Mouse (Mus musculus) intestine, embryonic 16.5 days (tissue): ENCODE measurements around the gene Dlgap4. TPM values are rescaled to one million over a fixed set of nuclear protein-coding genes. Genes with fewer than 3 reads are reported as not detected.

Experiments
- ATAC-seq: fragments of 200-750 bp; cut with Nextera tagmentation; 2 replicates; pipeline ENCODE4 v1.8.0; 2017; ENCODE audit warnings: moderate TSS enrichment, moderate library complexity
- H3K27ac ChIP-seq: fragments of 300-500 bp; sonication (generic); 2 replicates; pipeline ENCODE4 v1.5.1; 2014; ENCODE audit warnings: mild to moderate bottlenecking, low read length
- H3K27me3 ChIP-seq: fragments of 300-500 bp; sonication (generic); replicated peaks from 2 replicates; pipeline ENCODE4 v1.6.1; 2014; ENCODE audit warnings: low read length, control low read depth, mixed read lengths; ENCODE audit not compliant: control insufficient read depth, insufficient read depth
- H3K36me3 ChIP-seq: fragments of 300-500 bp; sonication (generic); 2 replicates; pipeline ENCODE4 v1.6.1; 2014; ENCODE audit warnings: low read length, control low read depth; ENCODE audit not compliant: control insufficient read depth, insufficient read depth
- H3K4me1 ChIP-seq: fragments of 300-500 bp; sonication (generic); 2 replicates; pipeline ENCODE4 v1.6.1; 2014; ENCODE audit warnings: low read length, control low read depth, mixed read lengths; ENCODE audit not compliant: control insufficient read depth, insufficient read depth
- H3K4me2 ChIP-seq: fragments of 300-500 bp; sonication (generic); 2 replicates; pipeline ENCODE4 v1.6.1; 2014; ENCODE audit warnings: low read depth, low read length, control low read depth
- H3K4me3 ChIP-seq: fragments of 300-500 bp; sonication (generic); 2 replicates; pipeline ENCODE4 v1.5.1; 2014; ENCODE audit warnings: mild to moderate bottlenecking, low read length
- H3K9ac ChIP-seq: fragments of 300-500 bp; sonication (generic); 2 replicates; pipeline ENCODE4 v1.6.1; 2014; ENCODE audit warnings: low read depth, low read length
- H3K9me3 ChIP-seq: fragments of 300-500 bp; sonication (generic); 2 replicates; pipeline ENCODE4 v1.6.1; 2016; ENCODE audit warnings: low read length, control low read depth; ENCODE audit not compliant: control insufficient read depth
- WGBS: fragments of 180-500 bp; shearing (Covaris S2); extraction: QIAGEN DNeasy Blood & Tissue Kit; methylation state at CpG from one replicate; pipeline ENCODE4 v1.1.7; 2014; 5-methylcytosine and 5-hydroxymethylcytosine counted together
- polyA plus RNA-seq: library from polyadenylated mRNA; unstranded; fragments of >200 nt; fragmentation: Nextera tagmentation; extraction: Ambion mirVana; gene quantifications from 2 replicates; pipeline ENCODE4 v1.2.1, GENCODE M21; 2015

The Dlgap4 gene
- polyA plus RNA-seq, 1 experiment from 2014 or later = 52.6 TPM

GRCm38 (mm10) chr2:156626119-156626518 is 12.6 kb downstream of the Dlgap4 start:
- H3K4me3 ChIP-seq = no peak overlapping the region
- no peak overlapping the region for H3K27ac ChIP-seq
- no peaks in the 10 kb centered on the region for H3K27me3 ChIP-seq
- H3K4me1 ChIP-seq = no peaks in the 10 kb centered on the region
- WGBS = 84% methylated on average over 9 of the region's 9 CpGs
- H3K9ac ChIP-seq = no peak overlapping the region
- peaks cover 3% of the 10 kb centered on the region; the same call in 1 of the 2 replicates for H3K9me3 ChIP-seq
- H3K36me3 ChIP-seq = no peaks in the 10 kb centered on the region
- no peak for ATAC-seq
- no peak overlapping the region for H3K4me2 ChIP-seq

- Histone ChIP-seq H3K9ac (no peak overlapping the region), H3K36me3 (no peaks in the 10 kb centered on the region), H3K4me3 (no peak overlapping the region), H3K4me2 (no peak overlapping the region), H3K27me3 (no peaks in the 10 kb centered on the region), H3K9me3 (peaks cover 3% of the 10 kb centered on the region; the same call in 1 of the 2 replicates), H3K4me1 (no peaks in the 10 kb centered on the region), H3K27ac (no peak overlapping the region)
- ATAC-seq = no peak
- WGBS = 75% methylated on average over 8 of the region's 8 CpGs
These were observed 13.0 kb downstream of the Dlgap4 start for GRCm38 (mm10) chr2:156626544-156626943.

GRCm38 (mm10) chr2:156627917-156628316 is 14.4 kb downstream of the Dlgap4 start:
- Histone ChIP-seq H3K36me3 (no peaks in the 10 kb centered on the region), H3K9me3 (peaks cover 3% of the 10 kb centered on the region; the same call in 1 of the 2 replicates), H3K9ac (no peak overlapping the region), H3K27me3 (no peaks in the 10 kb centered on the region), H3K4me3 (no peak overlapping the region), H3K27ac (no peak overlapping the region), H3K4me2 (no peak overlapping the region), H3K4me1 (no peaks in the 10 kb centered on the region)
- ATAC-seq = no peak
- WGBS = 59% methylated on average over 17 of the region's 17 CpGs

GRCm38 (mm10) chr2:156630288-156630687 is 16.8 kb downstream of the Dlgap4 start:
- Histone ChIP-seq H3K36me3 (no peaks in the 10 kb centered on the region), H3K4me2 (no peak overlapping the region)
- 63% methylated on average over 1 of the region's 1 CpGs for WGBS

GRCm38 (mm10) chr2:156632721-156633120 is 19.2 kb downstream of the Dlgap4 start:
- Histone ChIP-seq H3K9me3 (peaks cover 3% of the 10 kb centered on the region; the same call in 1 of the 2 replicates), H3K4me3 (no peak overlapping the region), H3K36me3 (no peaks in the 10 kb centered on the region), H3K27me3 (no peaks in the 10 kb centered on the region), H3K4me2 (no peak overlapping the region), H3K9ac (no peak overlapping the region), H3K27ac (no peak overlapping the region), H3K4me1 (no peaks in the 10 kb centered on the region)
- no peak for ATAC-seq
- 81% methylated on average over 9 of the region's 9 CpGs for WGBS

More at GRCm38 (mm10) chr2:156630288-156630687, 16.8 kb downstream of the Dlgap4 start:
- ATAC-seq = no peak
- Histone ChIP-seq H3K27me3 (no peaks in the 10 kb centered on the region), H3K27ac (no peak overlapping the region), H3K4me3 (no peak overlapping the region), H3K9me3 (peaks cover 3% of the 10 kb centered on the region; the same call in 1 of the 2 replicates), H3K4me1 (no peaks in the 10 kb centered on the region), H3K9ac (no peak overlapping the region)

GRCm38 (mm10) chr2:156635091-156635490 is 21.6 kb downstream of the Dlgap4 start:
- no peak overlapping the region for H3K4me2 ChIP-seq
- ATAC-seq = no peak
- no peak overlapping the region for H3K9ac ChIP-seq
- H3K27me3 ChIP-seq = no peaks in the 10 kb centered on the region
- 85% methylated on average over 9 of the region's 9 CpGs for WGBS
- peaks cover 3% of the 10 kb centered on the region; the same call in 1 of the 2 replicates for H3K9me3 ChIP-seq
- H3K36me3 ChIP-seq = no peaks in the 10 kb centered on the region
- no peak overlapping the region for H3K27ac ChIP-seq
- H3K4me3 ChIP-seq = no peak overlapping the region
- no peaks in the 10 kb centered on the region for H3K4me1 ChIP-seq

- H3K27me3 ChIP-seq = no peaks in the 10 kb centered on the region
- H3K9me3 ChIP-seq = no peaks in the 10 kb centered on the region
- 57% methylated on average over 2 of the region's 2 CpGs for WGBS
- no peak overlapping the region for H3K27ac ChIP-seq
- H3K4me2 ChIP-seq = no peak overlapping the region
- no peak overlapping the region for H3K9ac ChIP-seq
- no peaks in the 10 kb centered on the region for H3K4me1 ChIP-seq
- H3K4me3 ChIP-seq = no peak overlapping the region
- ATAC-seq = no peak
- no peaks in the 10 kb centered on the region for H3K36me3 ChIP-seq
These were observed 27.6 kb downstream of the Dlgap4 start for GRCm38 (mm10) chr2:156641141-156641540.

- ATAC-seq = no peak
- Histone ChIP-seq H3K9me3 (no peaks in the 10 kb centered on the region), H3K4me1 (no peaks in the 10 kb centered on the region), H3K27me3 (no peaks in the 10 kb centered on the region), H3K4me3 (no peak overlapping the region), H3K27ac (no peak overlapping the region), H3K9ac (no peak overlapping the region), H3K4me2 (no peak overlapping the region), H3K36me3 (no peaks in the 10 kb centered on the region)
- 21% methylated on average over 4 of the region's 4 CpGs for WGBS
These were observed 29.4 kb downstream of the Dlgap4 start for GRCm38 (mm10) chr2:156642931-156643330.

GRCm38 (mm10) chr2:156643406-156643805 is 29.9 kb downstream of the Dlgap4 start:
- Histone ChIP-seq H3K4me2 (no peak overlapping the region), H3K27ac (no peak overlapping the region), H3K4me3 (no peak overlapping the region), H3K9me3 (no peaks in the 10 kb centered on the region), H3K36me3 (no peaks in the 10 kb centered on the region), H3K9ac (no peak overlapping the region), H3K4me1 (no peaks in the 10 kb centered on the region), H3K27me3 (no peaks in the 10 kb centered on the region)
- no peak for ATAC-seq
- 42% methylated on average over 3 of the region's 3 CpGs for WGBS

GRCm38 (mm10) chr2:156645145-156645544 is 31.6 kb downstream of the Dlgap4 start:
- Histone ChIP-seq H3K4me1 (no peaks in the 10 kb centered on the region), H3K27ac (no peak overlapping the region), H3K9me3 (no peaks in the 10 kb centered on the region), H3K27me3 (no peaks in the 10 kb centered on the region), H3K4me2 (no peak overlapping the region), H3K36me3 (no peaks in the 10 kb centered on the region), H3K4me3 (no peak overlapping the region), H3K9ac (no peak overlapping the region)
- 61% methylated on average over 6 of the region's 6 CpGs for WGBS
- ATAC-seq = no peak
